Mouse (Mus musculus): Measurements from ENCODE around the gene Man2a2.

Gene Man2a2

GRCm38 (mm10) chr7:80373352-80373751 lies 2.2 kb upstream of the Man2a2 start:
- in situ Hi-C loops (cut with MboI, MseI) = no loop called here

GRCm38 (mm10) chr7:80372667-80373066 lies 1.5 kb upstream of the Man2a2 start:
- in situ Hi-C loops (cut with MboI, MseI) = no loop called here

- in situ Hi-C loops (cut with MboI, MseI) = no loop called here
Measured at GRCm38 (mm10) chr7:80372166-80372565, 991 bp upstream of the Man2a2 start.

DNA sequence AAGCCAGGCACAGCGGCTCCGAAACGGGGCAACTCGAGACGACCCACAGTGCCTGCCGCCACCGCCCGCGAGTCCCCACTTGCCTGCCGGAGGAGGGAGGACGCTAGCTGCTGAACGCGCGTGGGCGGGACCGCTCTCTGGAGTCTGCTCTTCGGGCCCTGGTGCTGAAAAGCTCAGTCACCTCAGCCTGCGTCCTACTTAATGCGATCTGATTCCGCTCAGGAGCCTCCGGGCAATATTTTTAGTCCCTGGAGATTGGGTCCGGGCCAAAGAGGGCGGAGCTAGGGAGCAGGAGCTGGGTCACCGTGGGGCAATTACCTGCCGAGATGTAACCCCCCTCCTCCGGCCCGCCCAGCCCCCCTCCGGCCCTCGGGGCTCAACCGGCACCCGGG lies 530 bp downstream of the Man2a2 start:
- in situ Hi-C loops (cut with MboI, MseI) = no loop called here

DNA sequence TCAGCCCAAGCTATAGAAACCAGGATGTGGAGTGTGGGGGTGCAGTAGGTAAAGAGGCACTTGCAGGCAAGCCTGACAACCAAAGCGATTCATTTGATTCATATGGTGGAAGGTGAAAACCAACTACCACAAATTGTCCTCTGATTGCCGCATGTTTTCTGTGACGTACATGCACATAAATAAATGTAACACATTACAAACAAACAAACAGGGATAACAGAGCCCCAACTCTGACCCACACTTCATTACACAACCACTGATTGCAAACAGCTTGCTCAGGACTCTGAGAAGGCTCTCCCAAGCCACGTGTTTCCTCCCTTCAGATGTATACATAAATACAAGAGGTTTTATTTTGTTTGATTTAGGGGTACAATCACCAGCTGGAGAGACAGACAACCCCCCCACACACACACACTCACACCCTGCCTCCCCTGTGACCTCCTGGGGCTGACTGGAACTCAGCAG lies 1.2 kb downstream of the Man2a2 start:
- in situ Hi-C loops (cut with MboI, MseI) = no loop called here

DNA sequence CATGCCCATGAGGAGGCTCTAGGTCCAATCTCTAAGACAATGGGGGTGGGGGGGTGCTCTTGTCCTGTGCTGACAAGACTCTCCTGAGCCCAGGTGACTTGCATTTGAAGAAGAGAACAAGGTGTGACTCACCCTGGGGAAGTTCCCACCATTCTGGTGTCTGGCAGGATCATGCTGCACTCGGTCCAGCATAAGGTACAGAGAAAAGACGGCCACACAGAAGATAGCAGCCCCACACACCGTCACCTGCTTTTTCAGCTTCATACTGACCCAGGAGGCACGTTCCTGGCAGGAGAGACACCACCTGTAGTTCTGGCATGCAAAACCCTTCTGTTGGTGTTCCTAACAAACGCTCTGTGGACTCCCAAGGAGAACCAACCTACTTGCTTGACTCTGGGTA lies 1.7 kb downstream of the Man2a2 start:
- in situ Hi-C loops (cut with MboI, MseI) = no loop called here

- in situ Hi-C loops (cut with MboI, MseI) = no loop called here
Measured at GRCm38 (mm10) chr7:80368635-80369421, 2.3 kb downstream of the Man2a2 start.

- in situ Hi-C loops (cut with MboI, MseI) = no loop called here
Measured at GRCm38 (mm10) chr7:80368009-80368408, 3.2 kb downstream of the Man2a2 start.

GRCm38 (mm10) chr7:80367232-80367631 lies 3.9 kb downstream of the Man2a2 start:
- in situ Hi-C loops (cut with MboI, MseI) = no loop called here

- in situ Hi-C loops (cut with MboI, MseI) = no loop called here
Measured at GRCm38 (mm10) chr7:80365759-80366158, 5.4 kb downstream of the Man2a2 start.

- in situ Hi-C loops (cut with MboI, MseI) = no loop called here
Measured at GRCm38 (mm10) chr7:80360435-80360834, 10.7 kb downstream of the Man2a2 start.

DNA sequence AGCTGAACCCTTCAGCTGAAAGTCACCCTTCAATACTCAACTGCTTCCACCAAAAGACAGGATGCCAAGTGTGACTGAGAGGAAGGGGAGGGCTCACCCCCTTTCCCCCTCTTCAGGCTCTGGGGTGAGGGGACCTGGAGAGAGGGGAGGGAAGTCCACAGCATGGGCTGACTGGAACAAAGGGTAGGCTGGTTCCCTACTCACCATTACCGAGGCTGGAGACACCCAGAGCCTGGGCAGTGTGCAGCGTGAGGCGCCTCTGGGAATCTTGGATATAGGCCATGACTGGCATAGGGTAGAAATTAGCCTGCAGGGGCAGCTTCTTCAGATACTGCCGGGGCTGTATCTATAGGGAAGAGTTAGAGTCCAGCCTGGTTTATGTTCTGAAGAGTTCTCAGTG lies 13.1 kb downstream of the Man2a2 start:
- in situ Hi-C loops (cut with MboI, MseI) = no loop called here

DNA sequence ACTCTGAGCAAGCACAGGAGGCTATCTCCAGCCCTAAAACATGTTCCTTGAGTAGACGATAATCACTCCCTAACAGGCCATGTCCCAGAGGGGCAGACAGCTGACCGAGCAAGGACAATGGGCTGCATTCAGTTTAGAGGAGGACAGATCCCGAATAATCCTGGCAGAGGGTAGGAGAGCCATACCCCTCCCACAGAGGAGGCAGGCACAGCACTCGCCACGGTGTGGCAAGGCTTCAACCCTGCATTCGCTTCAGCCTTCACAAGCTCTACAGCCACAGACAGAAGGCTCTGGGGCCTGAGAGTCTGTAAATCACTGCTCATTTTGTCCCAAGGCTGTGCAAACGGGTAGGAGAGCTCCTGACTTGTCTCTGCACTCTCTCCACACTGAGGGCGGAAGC lies 14.0 kb downstream of the Man2a2 start:
- in situ Hi-C loops (cut with MboI, MseI) = no loop called here

DNA sequence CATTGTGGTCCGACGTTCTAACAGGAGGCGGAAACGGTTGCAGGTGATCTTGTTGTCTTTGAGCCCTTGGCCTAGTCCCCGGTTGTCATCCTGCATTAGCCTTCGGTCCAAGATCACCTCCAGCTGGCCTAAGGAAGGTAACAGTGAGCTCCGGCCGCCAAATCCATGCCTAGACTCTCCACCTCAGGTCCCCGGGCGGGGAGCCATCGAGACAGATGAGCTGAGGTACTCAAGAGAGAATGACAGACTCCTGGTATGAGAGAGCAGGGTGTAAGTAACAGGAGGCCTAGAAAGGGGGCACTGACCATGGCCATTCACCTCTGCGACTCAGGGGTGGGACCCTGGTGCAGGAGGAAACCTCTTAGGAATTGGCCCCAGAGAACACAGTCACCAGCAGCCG lies 14.8 kb downstream of the Man2a2 start:
- in situ Hi-C loops (cut with MboI, MseI) = no loop called here

DNA sequence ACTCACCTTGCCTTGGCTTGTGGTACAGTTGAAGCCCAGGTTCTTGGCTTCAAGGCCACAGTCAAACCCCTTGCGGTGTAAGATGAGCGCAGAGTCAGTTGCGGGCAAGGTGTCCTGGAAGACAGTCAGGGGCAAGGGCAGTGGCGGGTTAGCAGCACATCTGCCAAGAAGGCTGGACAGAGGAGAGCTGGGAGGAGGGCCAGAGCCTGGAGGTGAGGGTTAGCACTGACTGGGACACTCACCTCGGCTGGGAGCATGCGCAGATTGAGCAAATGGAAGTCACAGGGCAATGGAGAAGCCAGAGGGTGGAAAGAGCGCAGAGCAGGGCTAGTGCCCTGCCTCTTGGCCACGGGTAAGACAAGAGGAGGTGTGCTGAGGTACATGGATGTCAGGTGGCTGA lies 18.3 kb downstream of the Man2a2 start:
- in situ Hi-C loops (cut with MboI, MseI) = no loop called here

GRCm38 (mm10) chr7:80350808-80351207 lies 20.4 kb downstream of the Man2a2 start:
- in situ Hi-C loops (cut with MboI, MseI) = no loop called here

DNA sequence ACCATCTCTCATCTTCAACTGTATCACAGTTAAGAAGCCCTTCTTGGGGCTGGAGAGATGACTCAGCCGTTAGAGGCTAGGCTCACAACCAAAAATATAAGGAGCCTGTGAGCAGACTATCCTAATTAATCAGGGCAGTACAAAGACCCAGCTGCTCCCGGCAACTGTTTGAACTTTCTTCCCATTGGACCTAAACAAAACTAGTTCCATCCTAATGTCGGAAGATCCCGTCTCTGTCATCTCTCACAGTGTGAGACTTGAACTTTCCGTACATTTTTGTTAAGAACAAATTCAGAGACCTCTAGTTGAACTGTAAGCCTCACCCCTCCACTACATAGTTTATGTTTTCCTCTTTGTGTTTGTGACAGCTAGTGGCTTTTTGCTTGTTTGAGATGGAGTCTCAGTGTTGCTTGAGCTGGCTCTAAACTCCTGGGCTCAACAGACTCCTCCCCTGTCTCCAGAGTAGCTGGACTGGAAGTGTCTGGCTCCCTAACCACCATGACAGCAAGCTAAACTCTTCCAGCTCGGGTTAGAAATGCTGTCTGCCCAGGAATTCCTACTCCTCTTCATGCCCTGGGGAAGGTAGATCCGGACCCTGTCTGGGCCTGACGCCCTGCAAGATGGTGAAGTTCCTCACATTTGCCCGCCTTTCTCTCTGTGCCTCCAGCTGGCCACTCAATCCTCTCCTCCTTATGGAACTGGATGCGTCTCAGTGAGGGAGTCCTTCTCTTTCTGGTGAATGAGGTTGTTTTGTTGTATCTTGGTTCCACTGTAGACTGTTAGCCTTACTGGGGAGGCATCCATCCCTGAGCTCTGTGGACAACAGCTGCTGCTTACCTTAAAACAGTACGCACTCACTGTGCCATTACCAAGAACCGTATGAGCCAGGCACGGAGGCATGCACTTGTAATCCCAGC lies 23.2 kb downstream of the Man2a2 start:
- in situ Hi-C loops (cut with MboI, MseI) = no loop called here

GRCm38 (mm10) chr7:80346830-80347229 lies 24.3 kb downstream of the Man2a2 start:
- in situ Hi-C loops (cut with MboI, MseI) = no loop called here

DNA sequence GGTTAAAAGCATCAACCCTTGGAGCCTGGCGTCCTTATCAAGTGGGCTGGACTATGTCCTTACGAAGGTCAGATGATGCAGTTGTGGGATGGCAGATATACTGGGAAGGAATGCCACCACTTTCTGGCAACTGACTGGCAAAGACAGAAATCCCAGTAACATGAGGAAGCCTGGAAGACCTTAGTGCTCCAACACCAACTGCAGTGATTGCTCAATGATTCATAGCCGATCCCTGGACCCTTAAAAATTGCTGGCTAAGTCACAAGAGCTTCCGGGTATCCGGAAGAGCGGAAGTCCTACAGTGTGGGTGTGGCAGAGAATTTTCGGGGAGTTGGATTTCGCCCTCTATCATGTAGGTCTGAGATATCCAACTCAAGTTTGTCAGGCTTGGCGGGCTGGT lies 25.0 kb downstream of the Man2a2 start:
- in situ Hi-C loops (cut with MboI, MseI) = no loop called here

- in situ Hi-C loops (cut with MboI, MseI) = no loop called here
Measured at GRCm38 (mm10) chr7:80343270-80344018, 27.7 kb downstream of the Man2a2 start.

- in situ Hi-C loops (cut with MboI, MseI) = no loop called here
Measured at GRCm38 (mm10) chr7:80342858-80343257, 28.3 kb downstream of the Man2a2 start, which contains the start of gene Hddc3. Gene Hddc3, plus strand, starts transcription at chr7:80343104.

GRCm38 (mm10) chr7:80341793-80342192 lies 29.4 kb downstream of the Man2a2 start:
- in situ Hi-C loops (cut with MboI, MseI) = no loop called here

Data from T-helper 2 cell (primary cell).